17 mouse cellular contexts compared by ENCODE assay signal in the genomic region with DNA sequence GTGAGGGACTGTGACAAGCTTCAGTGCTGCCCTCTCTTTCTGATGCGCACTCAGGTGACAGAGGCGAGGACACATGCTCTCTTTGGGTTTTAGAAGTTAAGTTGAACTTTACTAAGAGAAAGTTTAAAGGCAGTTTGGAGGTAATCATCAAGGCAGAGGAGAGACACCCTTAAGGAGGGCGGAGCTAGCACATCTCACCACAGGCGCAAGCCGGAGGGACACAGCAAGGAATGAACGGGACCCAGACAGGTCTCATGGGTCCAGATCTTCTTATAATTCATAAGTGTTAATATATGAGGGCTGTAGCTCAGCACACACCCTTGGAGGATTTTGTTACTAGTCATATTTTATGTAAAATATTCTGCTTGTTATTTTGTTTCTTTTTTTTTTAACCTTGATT.
"Had no signal": no experiment of that assay in that cellular context is flagged by ENCODE, and none has a peak within 500 bp of the region (broad histone marks: within the 10 kb centered on the region; RNA-seq: fewer than 3 reads in every experiment).

No protein-coding gene starts in this region.

- H3K9me3 ChIP-seq: limb, embryonic 15.5 days; liver, embryonic 12.5 days; midbrain, embryonic 15.5 days; neural tube, embryonic 12.5 days had no signal

- H3K9ac ChIP-seq: limb, embryonic 15.5 days; liver, embryonic 12.5 days; lung, embryonic 14.5 days; midbrain, embryonic 15.5 days; neural tube, embryonic 12.5 days had no signal

- H3K4me3 ChIP-seq: limb, embryonic 15.5 days; liver, embryonic 12.5 days; megakaryocyte, embryonic 14.5 days; midbrain, embryonic 15.5 days; neural tube, embryonic 12.5 days had no signal

- ATAC-seq: liver, embryonic 12.5 days; midbrain, embryonic 15.5 days had no signal

- DNase-seq: kidney, postnatal 36 days; layer of hippocampus, adult 9-11 months; layer of hippocampus, postnatal 36 days; lung, embryonic 14.5 days; lung, postnatal 14 days; right cerebral cortex, adult 18-20 months; right cerebral cortex, postnatal 25 days; thymus, adult 18-20 months; thymus, postnatal 14 days had no signal

- H3K4me1 ChIP-seq: limb, embryonic 15.5 days; liver, embryonic 12.5 days; megakaryocyte, embryonic 14.5 days; midbrain, embryonic 15.5 days; neural tube, embryonic 12.5 days had no signal

- H3K36me3 ChIP-seq: limb, embryonic 15.5 days; liver, embryonic 12.5 days; midbrain, embryonic 15.5 days; neural tube, embryonic 12.5 days had no signal

- H3K27ac ChIP-seq: kidney, postnatal 0 days; limb, embryonic 15.5 days; liver, embryonic 12.5 days; macrophage; midbrain, embryonic 15.5 days; neural tube, embryonic 12.5 days had no signal

- H3K4me2 ChIP-seq: limb, embryonic 15.5 days; liver, embryonic 12.5 days; lung, embryonic 14.5 days; midbrain, embryonic 11.5 days; midbrain, embryonic 15.5 days; neural tube, embryonic 12.5 days had no signal

- H3K27me3 ChIP-seq: limb, embryonic 15.5 days; liver, embryonic 12.5 days; megakaryocyte, embryonic 14.5 days; midbrain, embryonic 15.5 days; neural tube, embryonic 12.5 days had no signal
